Mouse (Mus musculus) midbrain, embryonic 11.5 days (tissue): Measurements from ENCODE around the gene Mgat5b. TPM values are rescaled to one million over a fixed set of nuclear protein-coding genes. Genes with fewer than 3 reads are reported as not detected.

Experiments
- ATAC-seq: fragments of 200-750 bp; cut with Nextera tagmentation; 2 replicates; pipeline ENCODE4 v1.8.0; 2017; ENCODE audit warnings: moderate TSS enrichment, moderate library complexity; ENCODE audit not compliant: low FRiP score
- DNase-seq: peaks from one replicate; pipeline ENCODE4 v3.0.0; 2015; ENCODE audit warnings: low spot score; ENCODE audit errors: missing footprints
- H3K27ac ChIP-seq: fragments of 300-500 bp; sonication (generic); 2 replicates; pipeline ENCODE4 v1.5.1; 2014; ENCODE audit warnings: low read depth, low read length
- H3K27me3 ChIP-seq: fragments of 300-500 bp; sonication (generic); 2 replicates; pipeline ENCODE4 v1.6.1; 2014; ENCODE audit warnings: mild to moderate bottlenecking, low read length, moderate library complexity, mixed read lengths; ENCODE audit not compliant: control insufficient read depth, insufficient read depth
- H3K36me3 ChIP-seq: fragments of 300-500 bp; sonication (generic); 2 replicates; pipeline ENCODE4 v1.6.1; 2014; ENCODE audit warnings: mild to moderate bottlenecking, low read length, moderate library complexity, mixed read lengths; ENCODE audit not compliant: control insufficient read depth, insufficient read depth
- H3K4me1 ChIP-seq: fragments of 300-500 bp; sonication (generic); 2 replicates; pipeline ENCODE4 v1.6.1; 2014; ENCODE audit warnings: low read length; ENCODE audit not compliant: control insufficient read depth, insufficient read depth
- H3K4me2 ChIP-seq: fragments of 300-500 bp; sonication (generic); 2 replicates; pipeline ENCODE4 v1.6.1; 2014; ENCODE audit warnings: mild to moderate bottlenecking, moderate library complexity
- H3K4me3 ChIP-seq: fragments of 300-500 bp; sonication (generic); 2 replicates; pipeline ENCODE4 v1.5.1; 2014; ENCODE audit warnings: low read depth, low read length
- H3K9ac ChIP-seq: fragments of 300-500 bp; sonication (generic); 2 replicates; pipeline ENCODE4 v1.6.1; 2014; ENCODE audit warnings: low read length
- H3K9me3 ChIP-seq: fragments of 300-500 bp; sonication (generic); 2 replicates; pipeline ENCODE4 v1.6.1; 2016; ENCODE audit warnings: low read length; ENCODE audit not compliant: control insufficient read depth
- WGBS: fragments of 180-500 bp; shearing (Covaris S2); extraction: QIAGEN DNeasy Blood & Tissue Kit; methylation state at CpG from one replicate; pipeline ENCODE4 v1.1.7; 2014; 5-methylcytosine and 5-hydroxymethylcytosine counted together
- polyA plus RNA-seq: library from polyadenylated mRNA; unstranded; fragments of >200 nt; fragmentation: Nextera tagmentation; extraction: Ambion mirVana; gene quantifications from 2 replicates; pipeline ENCODE4 v1.2.1, GENCODE M21; 2014

The Mgat5b gene
- polyA plus RNA-seq, 1 experiment from 2014 or later = 6.5 TPM

DNA sequence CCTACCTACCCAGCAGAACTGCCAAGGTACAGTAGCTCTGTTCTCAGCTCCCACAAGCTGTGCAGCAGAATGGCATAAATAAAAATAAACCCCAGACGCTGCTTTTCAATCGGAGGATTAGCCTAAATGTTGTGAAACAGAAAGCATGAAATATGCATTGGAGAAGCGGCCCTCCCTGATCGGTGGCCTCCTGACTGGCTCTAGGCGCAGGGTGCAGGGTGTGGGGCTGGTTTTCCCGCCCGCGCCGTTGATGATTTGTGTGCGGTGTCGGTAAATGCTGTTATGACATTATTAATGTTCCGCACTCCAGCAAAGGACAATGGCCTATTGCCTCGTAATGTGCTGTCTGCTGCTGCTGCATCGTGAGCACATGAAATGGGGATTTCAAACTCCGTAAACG is 5.1 kb upstream of the Mgat5b start:
- peaks cover 11% of the 10 kb centered on the region for H3K27me3 ChIP-seq
- H3K9me3 ChIP-seq = no peaks in the 10 kb centered on the region
- H3K4me3 ChIP-seq = no peak overlapping the region
- H3K9ac ChIP-seq = no peak overlapping the region
- H3K36me3 ChIP-seq = no peaks in the 10 kb centered on the region
- no peak overlapping the region for H3K27ac ChIP-seq
- H3K4me2 ChIP-seq = no peak overlapping the region
- WGBS = 79% methylated on average over 16 of the region's 16 CpGs
- DNase-seq (peak; percentile 72), ATAC-seq (no peak)
- peaks cover 7% of the 10 kb centered on the region; the same call in 1 of the 2 replicates for H3K4me1 ChIP-seq

DNA sequence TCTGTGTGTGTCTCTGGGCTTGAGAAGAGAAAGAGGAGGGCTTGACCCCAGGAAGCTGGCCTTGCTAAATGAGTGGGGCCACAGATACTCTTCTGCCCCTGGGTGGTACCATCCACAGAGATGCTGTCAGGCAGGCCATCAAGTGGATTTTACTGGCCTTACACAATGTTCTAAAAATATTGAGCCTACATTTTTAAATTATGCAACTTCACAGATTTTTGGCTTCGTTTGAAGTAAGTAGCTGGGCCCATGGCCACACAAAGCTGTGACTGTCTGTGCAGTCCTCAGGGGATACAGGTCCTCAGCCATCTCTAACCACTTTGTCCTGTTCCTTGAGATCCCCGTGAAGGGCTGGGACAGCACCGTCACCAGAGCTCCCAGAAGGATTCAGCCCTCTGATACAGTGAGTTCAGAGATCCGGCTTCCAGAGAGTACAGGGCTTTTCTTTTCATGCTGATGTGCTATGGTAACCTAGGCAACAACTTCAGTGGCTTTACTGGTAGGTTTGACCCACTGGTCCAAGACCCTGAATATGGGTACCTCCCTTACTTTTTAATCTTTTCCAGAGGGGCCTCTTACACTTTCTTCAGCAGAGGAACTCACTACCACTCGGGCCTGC is 4.3 kb upstream of the Mgat5b start:
- H3K4me1 ChIP-seq = peaks cover 8% of the 10 kb centered on the region; the same call in 1 of the 2 replicates
- H3K9ac ChIP-seq = no peak overlapping the region
- no peak for ATAC-seq
- H3K9me3 ChIP-seq = no peaks in the 10 kb centered on the region
- H3K36me3 ChIP-seq = no peaks in the 10 kb centered on the region
- no peak overlapping the region for H3K4me3 ChIP-seq
- DNase-seq = peak; percentile 77
- H3K27me3 ChIP-seq = peaks cover 11% of the 10 kb centered on the region
- H3K4me2 ChIP-seq = no peak overlapping the region
- H3K27ac ChIP-seq = no peak overlapping the region
- 54% methylated on average over 5 of the region's 5 CpGs for WGBS

DNA sequence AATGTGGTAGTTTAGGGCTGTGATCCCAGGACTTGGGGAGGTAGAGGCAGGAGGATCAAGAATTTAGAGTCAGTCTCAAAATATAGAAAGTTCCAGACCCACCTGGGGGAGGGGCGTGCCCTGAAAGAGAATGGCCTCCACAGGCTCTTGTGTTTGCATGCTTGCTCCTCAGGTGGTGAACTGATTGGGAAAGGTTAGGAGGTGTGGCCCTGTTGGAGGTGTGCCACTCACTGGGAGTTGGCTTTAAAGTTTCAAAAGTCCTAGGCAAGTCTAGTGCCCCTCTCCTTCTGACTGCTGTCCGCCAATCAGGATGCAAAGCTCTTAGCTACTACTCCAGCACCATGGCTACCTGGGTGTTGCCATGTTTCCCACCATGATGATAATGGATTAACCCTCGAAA is 3.4 kb upstream of the Mgat5b start:
- no peak for DNase-seq

DNA sequence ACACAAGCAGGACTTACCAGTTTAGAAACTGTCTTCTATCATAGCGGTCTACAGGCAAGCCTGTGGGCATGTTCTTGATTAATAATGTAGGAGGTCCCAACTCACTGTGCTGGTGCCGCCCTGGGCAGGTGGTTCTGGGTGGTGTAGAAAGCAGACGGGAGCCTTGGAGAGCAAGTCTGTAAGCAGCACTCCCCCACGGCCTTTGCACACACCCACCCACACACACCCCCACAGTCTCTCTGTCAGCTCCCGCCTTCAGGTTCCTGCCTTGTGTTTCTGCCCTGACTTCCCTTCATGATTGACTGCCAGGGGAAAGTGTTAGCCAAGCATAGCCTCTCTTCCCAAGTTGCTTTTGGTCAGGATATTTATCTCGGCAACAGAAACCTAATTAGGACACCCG is 1.3 kb upstream of the Mgat5b start:
- Histone ChIP-seq H3K9ac (no peak overlapping the region), H3K4me1 (peaks cover 29% of the 10 kb centered on the region), H3K27ac (no peak overlapping the region), H3K4me2 (no peak overlapping the region), H3K36me3 (no peaks in the 10 kb centered on the region), H3K4me3 (no peak overlapping the region), H3K9me3 (no peaks in the 10 kb centered on the region), H3K27me3 (peaks cover 14% of the 10 kb centered on the region)
- WGBS = 73% methylated on average over 7 of the region's 7 CpGs
- DNase-seq (no peak), ATAC-seq (no peak)

More for the DNA sequence above, 3.4 kb upstream of the Mgat5b start:
- H3K27ac ChIP-seq = no peak overlapping the region
- H3K36me3 ChIP-seq = no peaks in the 10 kb centered on the region
- H3K9ac ChIP-seq = no peak overlapping the region
- H3K9me3 ChIP-seq = no peaks in the 10 kb centered on the region
- ATAC-seq = no peak
- H3K4me2 ChIP-seq = no peak overlapping the region
- H3K4me1 ChIP-seq = peaks cover 13% of the 10 kb centered on the region
- H3K4me3 ChIP-seq = no peak overlapping the region
- WGBS = 84% methylated on average over 3 of the region's 3 CpGs
- H3K27me3 ChIP-seq = peaks cover 12% of the 10 kb centered on the region

DNA sequence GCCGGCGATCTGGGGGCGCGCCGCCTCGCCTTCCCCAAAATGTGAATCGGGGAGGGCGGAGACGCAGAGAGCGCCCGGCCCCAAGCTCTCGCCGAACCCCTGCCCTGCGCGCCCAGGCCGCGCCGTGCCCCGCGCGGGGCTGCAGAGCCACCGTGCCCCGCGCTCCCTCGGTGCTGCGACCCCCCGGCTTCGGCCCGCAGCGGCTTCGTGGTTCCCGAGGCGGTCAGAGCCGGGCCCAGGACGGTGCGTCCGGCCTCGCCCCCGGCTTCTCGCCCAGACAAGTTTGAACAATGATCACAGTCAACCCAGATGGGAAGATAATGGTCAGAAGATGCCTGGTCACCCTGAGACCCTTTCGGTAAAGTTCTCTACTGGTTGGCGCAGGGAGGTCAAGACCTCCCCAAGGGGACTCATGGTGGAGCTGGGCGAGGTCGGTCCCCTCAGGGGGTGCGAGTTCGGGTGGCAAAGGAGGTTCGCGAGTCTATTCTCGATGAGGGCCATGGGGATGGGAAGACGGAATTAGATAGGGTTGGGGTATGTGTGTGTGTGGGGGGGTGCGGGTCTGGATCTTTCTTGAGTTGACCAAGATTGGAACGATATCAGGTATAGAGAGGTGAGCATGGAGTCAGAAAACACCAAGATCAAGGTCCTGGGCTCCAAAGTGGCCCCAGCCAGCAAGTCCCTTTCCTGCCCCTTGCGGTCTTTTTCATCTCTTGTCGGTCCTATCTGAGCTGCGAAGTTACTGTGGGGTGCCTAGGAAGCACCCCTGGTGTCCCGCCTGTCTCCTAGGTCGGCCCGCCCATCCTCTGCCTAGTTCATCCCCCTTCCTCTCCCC is 740 bp downstream of the Mgat5b start:
- peaks cover 14% of the 10 kb centered on the region for H3K27me3 ChIP-seq

DNA sequence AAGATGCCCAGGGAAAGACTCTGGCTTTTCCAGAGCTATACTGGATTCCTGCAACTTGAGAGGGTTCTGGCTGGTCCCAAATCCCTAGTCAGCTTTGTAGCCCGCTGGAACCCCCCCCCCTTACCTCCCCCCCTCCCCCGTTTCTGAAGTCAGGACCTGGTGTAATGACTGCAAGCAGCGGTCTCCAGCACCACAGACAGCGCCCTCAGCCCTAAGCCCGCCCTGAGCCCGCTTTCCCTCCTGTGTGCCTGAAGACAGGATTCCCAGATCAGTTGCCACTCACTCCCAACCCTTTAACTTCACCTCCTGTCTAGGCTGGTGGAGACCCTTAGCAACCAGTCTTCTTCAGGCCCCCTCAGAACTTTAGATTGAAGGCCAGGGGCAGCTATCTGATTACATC is 2.1 kb downstream of the Mgat5b start:
- no peaks in the 10 kb centered on the region; the same call in 1 of the 2 replicates for H3K36me3 ChIP-seq
- no peak overlapping the region for H3K27ac ChIP-seq
- no peaks in the 10 kb centered on the region for H3K9me3 ChIP-seq
- peaks cover 14% of the 10 kb centered on the region for H3K27me3 ChIP-seq
- WGBS = 2% methylated on average over 6 of the region's 6 CpGs
- peak overlapping the region; percentile 20; the same call in 1 of the 2 replicates for H3K9ac ChIP-seq
- peak overlapping the region; percentile 77 for H3K4me3 ChIP-seq
- H3K4me1 ChIP-seq = peaks cover 26% of the 10 kb centered on the region
- ATAC-seq = no peak
- H3K4me2 ChIP-seq = peak overlapping the region; percentile 92
- DNase-seq = peak; percentile 92

More for the DNA sequence above, 740 bp downstream of the Mgat5b start:
- peak overlapping the region; percentile 77 for H3K4me3 ChIP-seq
- no peaks in the 10 kb centered on the region for H3K9me3 ChIP-seq
- peak overlapping the region; percentile 92 for H3K4me2 ChIP-seq
- H3K9ac ChIP-seq = peak overlapping the region; percentile 99
- H3K27ac ChIP-seq = peak overlapping the region; percentile 46; the same call in 1 of the 2 replicates
- peaks cover 26% of the 10 kb centered on the region for H3K4me1 ChIP-seq
- peak; percentile 95 for DNase-seq
- H3K36me3 ChIP-seq = no peaks in the 10 kb centered on the region
- WGBS = 2% methylated on average over 53 of the region's 58 CpGs
- ATAC-seq = peak; percentile 53

DNA sequence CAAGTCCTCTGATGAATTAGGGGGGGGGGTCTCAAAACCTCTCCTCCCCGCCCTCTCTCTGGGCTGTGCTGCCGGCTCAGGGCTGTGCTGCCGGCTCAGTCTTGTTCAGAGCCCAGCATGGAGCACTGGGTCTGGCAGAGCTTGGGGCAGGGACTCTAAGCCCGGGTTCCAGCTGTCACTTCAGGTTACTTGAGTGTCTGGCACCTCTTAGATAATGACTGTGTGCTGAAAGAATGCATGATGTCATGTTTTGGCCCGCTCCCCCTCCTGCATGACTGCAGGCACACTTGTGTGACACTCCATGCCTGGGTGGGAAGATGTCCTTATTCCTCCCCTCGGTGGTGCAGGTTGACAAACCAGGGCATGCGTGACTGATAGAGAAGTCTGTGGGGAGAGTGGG is 3.4 kb downstream of the Mgat5b start:
- ATAC-seq (no peak), DNase-seq (no peak)
- H3K27ac ChIP-seq = no peak overlapping the region
- H3K27me3 ChIP-seq = peaks cover 13% of the 10 kb centered on the region
- WGBS = 40% methylated on average over 7 of the region's 7 CpGs
- no peaks in the 10 kb centered on the region for H3K9me3 ChIP-seq
- no peaks in the 10 kb centered on the region; the same call in 1 of the 2 replicates for H3K36me3 ChIP-seq
- H3K4me2 ChIP-seq = peak overlapping the region; percentile 10; the same call in 1 of the 2 replicates
- no peak overlapping the region for H3K9ac ChIP-seq
- no peak overlapping the region for H3K4me3 ChIP-seq
- peaks cover 26% of the 10 kb centered on the region for H3K4me1 ChIP-seq

DNA sequence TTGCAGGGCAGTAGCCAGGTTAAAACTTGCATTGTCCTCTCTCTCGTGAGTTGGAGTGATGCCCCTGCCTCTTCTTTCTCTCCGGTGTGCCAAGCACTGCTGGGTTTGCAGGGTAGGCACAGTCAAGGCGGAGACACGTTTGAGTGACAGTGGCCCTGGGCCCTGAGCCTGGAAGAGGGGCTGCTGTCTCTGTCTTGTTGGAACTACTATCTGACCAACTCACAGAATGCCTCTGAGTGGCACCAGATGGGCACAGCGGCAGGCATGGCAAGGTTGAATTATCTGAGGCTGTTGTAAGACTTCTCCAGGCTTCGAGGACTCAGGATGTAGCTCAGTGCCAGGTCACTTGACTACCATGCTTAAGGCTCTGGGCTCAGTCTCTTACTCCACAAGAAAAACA is 9.4 kb downstream of the Mgat5b start:
- WGBS = 94% methylated on average over 6 of the region's 6 CpGs

DNA sequence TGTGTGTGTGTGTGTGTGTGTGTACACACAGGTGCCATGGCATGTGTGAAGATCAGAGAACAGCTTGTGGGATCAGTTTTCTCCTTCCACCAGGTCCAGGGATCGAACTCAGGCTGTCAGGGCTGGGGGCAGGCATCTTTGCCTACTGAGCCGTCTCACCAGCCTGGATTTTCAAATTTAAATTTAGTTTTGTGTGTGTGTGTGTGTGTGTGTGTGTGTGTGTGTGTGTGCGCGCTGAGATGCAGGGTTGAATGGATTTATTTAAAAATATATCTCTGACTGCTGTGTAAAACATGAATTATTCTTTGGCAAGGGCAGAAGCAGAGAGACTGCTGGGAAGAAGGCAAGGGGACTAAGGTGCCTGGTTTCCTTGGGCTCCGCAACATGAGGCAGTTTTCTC is 16.2 kb downstream of the Mgat5b start:
- ATAC-seq (no peak), DNase-seq (no peak)
- H3K4me2 ChIP-seq = no peak overlapping the region
- 89% methylated on average over 5 of the region's 5 CpGs for WGBS
- no peaks in the 10 kb centered on the region for H3K9me3 ChIP-seq
- no peaks in the 10 kb centered on the region for H3K27me3 ChIP-seq
- H3K4me3 ChIP-seq = no peak overlapping the region
- H3K9ac ChIP-seq = no peak overlapping the region
- peaks cover 6% of the 10 kb centered on the region for H3K36me3 ChIP-seq
- H3K27ac ChIP-seq = no peak overlapping the region
- H3K4me1 ChIP-seq = peaks cover 7% of the 10 kb centered on the region

More for the DNA sequence above, 9.4 kb downstream of the Mgat5b start:
- H3K27me3 ChIP-seq = no peaks in the 10 kb centered on the region
- H3K9ac ChIP-seq = no peak overlapping the region
- no peak overlapping the region for H3K4me3 ChIP-seq
- no peaks in the 10 kb centered on the region for H3K4me1 ChIP-seq
- DNase-seq = no peak
- H3K9me3 ChIP-seq = no peaks in the 10 kb centered on the region
- peaks cover 4% of the 10 kb centered on the region; the same call in 1 of the 2 replicates for H3K36me3 ChIP-seq
- H3K4me2 ChIP-seq = no peak overlapping the region
- H3K27ac ChIP-seq = no peak overlapping the region
- no peak for ATAC-seq
